Mouse (Mus musculus) gastrocnemius, adult 8-10 months (tissue): ENCODE results near the gene Tssc4. TPM values are rescaled to one million over a fixed set of nuclear protein-coding genes. Genes with fewer than 3 reads are reported as not detected.

Source experiments
- DNase-seq, 2 experiments: peaks; one replicate each; pipeline ENCODE4 v3.0.0; 2022; ENCODE audit warnings: low spot score in 2 of 2
- total RNA-seq, 4 experiments: library from RNA; stranded (reverse); gene quantifications; 2 replicates each; pipeline ENCODE4 v1.2.4; 2022

The Tssc4 gene
- total RNA-seq, 4 experiments from 2014 or later, result 7.1 to 8.3 (median 7.6) TPM

DNA sequence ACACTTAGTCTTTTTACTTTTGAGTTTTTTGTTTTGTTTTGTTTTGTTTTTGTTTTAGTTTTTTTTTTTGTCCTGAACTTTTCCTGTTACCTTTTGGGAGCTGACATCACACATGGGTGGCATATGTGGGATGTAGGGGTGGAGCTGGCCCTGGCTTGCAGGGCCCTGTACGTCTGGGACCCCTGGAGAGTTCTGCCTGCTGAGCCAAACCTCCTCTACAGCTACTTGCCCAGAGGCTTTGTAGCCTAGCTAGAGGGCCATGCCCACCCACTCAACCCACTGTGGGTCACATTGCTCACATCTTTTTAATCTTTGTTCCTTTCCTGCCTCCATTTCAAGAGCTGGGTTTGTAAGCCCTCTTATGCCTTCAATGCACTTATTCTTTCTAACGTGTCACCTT lies 1.6 kb upstream of the Tssc4 start:
- DNase-seq, result no peak

DNA sequence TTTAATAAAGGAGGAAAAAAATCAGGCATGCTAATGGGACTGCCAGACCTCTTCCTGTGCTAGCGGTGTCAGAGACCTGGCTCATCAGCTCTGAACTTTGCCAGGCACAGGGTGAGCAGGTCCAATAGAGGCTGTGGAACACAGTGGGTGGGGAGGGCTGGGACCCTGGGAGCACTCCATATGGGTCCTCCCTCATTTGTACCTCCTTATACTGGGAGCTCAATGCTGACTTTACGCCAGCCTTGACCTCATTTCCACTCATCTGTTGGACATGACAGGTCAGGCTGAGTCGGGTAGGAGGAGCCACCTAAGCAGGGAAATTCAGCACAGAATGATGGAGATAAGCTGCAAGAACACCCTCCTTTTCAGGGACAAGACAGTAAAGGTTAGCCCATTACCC lies 1.2 kb upstream of the Tssc4 start:
- no peak for DNase-seq

DNA sequence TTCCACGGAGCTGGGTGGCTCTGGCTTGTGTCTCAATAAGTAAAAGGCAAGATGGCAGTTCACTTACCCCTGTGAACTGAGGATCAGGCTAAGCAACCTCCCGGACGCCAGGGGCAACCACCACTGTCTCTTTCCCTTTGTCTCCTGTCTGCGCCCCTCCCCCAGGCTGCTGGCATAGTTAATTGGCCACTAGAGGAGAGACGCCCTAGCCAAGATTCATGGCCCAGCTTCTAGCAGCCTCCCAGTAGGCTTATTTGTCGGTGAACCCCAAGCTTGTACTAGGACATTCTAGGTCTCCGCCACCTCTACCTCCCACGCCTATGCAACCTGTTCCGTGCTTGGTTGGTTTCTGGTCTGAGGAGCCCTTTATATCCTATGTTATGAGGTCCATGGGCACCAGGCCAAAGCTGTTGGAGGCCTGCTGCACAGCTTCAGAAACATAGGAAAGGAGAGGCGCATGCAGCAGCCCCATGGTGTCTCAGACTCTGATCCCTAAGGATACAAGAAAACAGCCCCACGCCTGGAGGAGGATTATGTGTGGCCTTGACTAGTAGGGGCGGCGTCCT lies 650 bp upstream of the Tssc4 start:
- peak in 1 of 2 experiments; percentile 37 for DNase-seq

DNA sequence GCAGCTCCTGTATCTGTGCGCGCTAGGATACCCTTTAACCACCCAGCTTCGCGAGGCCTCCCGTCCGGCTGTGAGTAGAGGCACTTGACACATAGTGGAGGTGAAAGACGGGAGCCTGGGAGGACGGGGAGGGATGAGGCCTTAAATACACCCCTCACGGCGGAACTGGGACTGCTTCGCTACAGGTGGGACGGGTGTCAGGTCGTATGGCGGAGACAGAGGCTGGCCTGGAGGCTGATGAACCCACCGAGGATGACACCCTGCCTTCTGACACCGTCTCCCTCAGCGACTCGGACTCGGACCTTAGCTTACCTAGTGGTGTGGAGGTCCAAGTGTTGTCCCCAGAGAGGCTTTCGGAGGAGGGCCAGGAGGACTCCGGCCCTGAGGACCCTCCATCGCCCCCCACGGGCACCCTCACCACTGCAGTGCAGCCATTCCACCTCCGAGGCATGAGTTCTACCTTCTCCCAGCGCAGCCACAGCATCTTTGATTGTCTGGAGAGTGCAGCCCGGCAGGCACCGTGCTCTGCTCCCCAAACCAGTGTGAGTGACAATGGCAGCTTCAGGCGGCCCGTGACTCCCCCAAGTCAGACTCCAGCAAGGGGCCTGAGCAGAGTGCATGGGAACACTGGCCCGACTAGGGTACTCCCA lies 827 bp downstream of the Tssc4 start:
- DNase-seq, result no peak

DNA sequence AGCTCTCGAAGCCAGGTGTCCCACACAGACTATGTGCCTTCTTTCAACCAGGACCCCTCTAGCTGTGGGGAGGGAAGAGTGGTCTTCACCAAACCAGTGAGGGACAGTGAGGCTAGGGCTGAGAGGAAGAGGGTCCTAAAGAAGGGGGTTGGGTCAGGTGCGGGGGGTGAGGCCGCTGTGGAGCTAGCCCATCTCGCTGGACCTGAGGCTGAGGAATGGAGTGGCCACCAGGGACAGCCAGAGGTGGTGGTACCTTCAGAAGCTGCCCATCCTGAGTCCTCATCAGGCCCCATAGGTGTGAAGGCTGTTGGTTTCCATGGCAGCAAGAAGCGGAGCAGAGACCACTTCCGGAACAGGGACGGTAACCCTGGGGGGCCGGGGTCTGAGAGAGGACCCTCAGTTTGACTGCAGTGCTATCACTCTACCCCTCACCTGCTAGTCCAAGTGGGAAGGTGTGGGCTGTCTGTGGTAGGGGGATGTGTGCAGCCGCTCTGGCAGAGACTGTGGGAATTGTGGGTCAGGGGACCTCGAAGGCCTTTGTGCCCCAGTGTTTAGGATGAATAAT lies 1.5 kb downstream of the Tssc4 start:
- no peak for DNase-seq

DNA sequence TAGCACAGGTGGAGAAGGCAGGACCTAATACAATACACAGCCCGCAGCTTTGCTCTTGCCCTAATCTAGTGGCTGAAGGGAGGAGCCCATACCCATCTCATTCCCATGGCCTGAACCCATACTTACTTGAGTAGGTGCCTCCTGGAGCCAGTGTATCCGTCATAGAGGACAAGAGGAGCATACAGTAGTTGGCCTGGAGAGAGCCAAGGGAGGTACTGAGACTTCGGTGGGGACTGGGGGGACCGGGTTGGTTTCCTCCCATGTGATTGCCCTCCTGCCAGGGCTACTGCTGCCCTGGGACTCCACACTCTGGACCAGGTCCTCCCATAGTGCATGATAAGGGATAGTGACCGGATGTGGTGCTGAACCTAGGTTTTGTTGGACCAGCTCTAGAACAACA lies 3.6 kb downstream of the Tssc4 start:
- DNase-seq, result no peak

DNA sequence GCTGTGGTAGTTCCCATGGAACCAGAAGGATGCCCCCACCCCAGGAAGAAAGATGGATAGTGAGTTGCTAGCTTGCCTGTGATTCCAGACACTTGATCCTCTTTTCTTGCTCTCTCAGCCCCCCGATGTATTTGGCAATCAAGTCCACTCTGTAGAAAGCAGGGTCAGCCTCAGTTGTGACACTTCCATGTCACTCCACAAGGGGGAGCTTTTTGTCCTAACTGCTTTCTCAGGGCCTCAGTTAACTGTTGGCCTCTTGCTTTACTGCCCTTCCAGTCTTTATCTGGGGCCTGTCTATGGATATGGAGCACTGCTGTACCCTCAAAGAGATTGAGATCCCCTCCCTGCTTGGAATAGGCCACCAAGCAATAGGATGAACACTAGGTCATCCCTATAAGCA lies 4.0 kb downstream of the Tssc4 start:
- no peak for DNase-seq

DNA sequence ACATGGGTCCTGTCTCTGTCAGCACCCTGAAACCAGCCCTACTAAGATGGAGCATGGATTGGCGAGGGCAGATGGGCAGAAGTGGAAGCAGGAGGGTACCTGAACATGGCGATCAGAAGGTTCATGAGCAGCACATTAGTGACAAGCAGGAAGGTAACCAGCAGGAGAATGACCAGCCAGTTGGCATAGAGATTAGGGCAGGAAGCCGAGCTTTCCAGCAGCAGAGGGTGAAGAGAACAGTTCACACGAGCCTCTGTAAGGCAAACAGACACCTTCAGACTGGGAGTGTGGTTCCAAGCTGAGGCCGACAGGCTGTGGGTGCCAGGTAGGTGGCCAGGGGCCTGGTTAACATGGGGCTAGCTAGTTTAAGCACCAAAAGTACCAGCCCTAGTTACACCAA lies 6.3 kb downstream of the Tssc4 start:
- no peak for DNase-seq

DNA sequence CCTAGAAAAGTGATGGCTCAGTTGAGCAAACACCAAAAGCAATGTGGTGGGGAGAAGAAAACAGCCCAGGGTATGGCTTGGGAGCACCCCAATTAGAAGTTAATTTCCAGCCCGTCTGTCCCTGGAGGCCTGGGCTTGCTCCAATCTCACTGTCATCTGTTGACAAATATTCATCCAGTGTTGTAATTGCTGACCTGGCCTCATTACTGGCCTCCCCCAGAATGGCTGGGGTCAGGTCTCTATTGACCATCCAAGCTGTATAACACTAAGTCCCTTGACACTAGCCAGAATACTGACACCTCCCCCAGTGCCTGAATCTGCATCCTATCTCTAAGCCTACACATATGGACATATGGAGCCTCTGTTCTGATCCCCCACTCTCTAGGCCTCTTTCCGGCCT lies 8.3 kb downstream of the Tssc4 start:
- no peak for DNase-seq

DNA sequence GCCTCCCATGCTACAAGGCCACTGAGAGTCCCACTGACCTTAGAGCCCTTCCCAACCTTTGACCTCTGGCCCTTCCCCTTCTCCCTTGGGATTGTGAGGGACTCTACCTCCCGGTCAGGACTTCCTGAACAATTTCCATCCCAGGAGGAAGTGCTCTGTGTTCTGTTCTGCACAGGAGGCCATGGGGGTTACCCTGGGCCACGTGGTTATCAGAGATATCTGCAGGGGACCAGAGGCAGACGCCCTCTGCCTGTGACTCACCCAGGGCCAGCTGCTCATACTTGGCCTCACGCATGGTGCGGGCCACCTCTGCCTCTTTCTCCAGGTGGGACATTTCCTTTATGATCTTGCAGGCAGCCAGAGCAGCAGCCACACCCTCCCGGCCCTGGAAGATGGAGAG lies 13.0 kb downstream of the Tssc4 start:
- DNase-seq, result no peak

DNA sequence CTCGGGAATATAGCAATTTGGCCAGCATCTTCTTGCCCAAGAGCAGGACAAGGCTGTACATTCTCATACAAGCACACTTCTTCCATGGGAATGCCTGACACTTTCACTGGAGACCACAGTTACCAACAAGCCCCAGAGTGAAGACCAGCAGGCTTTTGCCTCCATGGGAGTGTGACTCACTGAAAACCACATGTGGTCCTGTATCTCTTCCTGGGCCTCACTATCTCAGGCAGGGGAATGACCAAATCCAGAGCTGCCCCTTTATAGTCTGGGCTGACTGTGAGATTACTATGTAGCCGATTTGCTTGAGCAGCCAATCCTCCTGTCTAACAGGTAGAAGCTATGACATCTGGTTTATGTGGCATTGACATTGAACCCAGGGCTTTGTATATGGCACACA lies 14.7 kb downstream of the Tssc4 start:
- no peak for DNase-seq

DNA sequence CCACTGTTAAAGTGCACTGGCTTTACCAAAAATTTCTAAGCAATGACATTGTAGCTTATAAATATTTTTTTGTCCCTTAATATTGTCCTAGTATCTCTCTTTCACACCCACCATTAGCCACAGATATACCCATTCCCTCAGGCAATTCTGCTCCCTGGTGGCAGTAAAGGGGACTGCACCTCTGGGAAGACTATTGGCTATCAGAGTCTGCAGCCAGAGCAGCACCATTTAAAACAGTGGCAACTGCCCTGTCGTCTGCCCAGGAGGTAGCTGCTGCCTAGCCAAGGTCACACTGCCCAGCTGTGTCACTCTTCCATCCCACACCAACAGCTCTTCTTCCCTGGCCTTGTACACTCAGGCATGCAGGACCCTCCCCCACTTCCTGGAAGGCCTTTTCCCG lies 17.3 kb downstream of the Tssc4 start:
- DNase-seq, result peak; percentile 42 to 52

DNA sequence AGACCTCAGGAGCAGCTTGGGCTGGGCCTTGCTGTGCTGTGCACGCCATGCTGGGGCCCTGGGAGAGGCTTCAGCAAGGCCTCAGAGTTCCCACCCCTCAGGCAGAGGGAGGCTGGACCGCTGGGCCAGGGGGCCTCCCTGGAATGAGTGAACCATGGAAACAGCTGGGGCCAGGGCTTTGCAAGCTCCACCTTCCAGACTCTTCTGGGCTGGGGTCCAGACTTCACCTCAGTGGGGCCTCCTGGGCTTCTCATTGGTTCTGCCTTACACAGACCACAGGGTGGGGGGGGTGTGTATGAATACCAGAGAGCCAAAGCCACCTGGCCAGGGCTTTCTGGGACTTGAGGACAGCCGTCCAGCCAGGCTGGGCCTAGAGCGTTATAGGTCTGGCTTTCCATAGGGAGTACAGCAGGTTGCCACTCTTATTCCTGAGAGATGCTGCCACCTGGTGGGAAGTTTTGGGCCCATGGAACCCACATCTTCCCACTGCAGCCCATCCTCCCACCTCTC lies 18.1 kb downstream of the Tssc4 start:
- no peak for DNase-seq

DNA sequence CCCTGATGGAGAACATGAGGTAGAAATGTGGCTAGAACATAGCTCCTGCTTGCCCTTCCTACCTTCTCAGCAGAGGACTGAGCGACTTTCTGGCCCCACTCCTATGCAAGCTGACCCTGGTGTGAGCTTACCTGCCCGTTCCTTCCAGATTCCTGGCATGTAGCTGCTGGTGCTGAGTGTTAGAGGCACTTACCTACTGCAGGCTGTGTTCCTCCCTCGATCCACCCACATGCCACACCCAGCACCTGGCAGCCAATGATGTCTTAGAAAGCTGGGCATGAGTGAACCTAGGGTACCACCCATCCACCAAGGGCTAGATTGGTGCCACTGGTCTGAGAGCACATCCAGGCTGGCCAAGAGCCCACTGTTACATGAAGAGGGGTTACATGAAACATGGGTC lies 24.8 kb downstream of the Tssc4 start:
- no peak for DNase-seq

DNA sequence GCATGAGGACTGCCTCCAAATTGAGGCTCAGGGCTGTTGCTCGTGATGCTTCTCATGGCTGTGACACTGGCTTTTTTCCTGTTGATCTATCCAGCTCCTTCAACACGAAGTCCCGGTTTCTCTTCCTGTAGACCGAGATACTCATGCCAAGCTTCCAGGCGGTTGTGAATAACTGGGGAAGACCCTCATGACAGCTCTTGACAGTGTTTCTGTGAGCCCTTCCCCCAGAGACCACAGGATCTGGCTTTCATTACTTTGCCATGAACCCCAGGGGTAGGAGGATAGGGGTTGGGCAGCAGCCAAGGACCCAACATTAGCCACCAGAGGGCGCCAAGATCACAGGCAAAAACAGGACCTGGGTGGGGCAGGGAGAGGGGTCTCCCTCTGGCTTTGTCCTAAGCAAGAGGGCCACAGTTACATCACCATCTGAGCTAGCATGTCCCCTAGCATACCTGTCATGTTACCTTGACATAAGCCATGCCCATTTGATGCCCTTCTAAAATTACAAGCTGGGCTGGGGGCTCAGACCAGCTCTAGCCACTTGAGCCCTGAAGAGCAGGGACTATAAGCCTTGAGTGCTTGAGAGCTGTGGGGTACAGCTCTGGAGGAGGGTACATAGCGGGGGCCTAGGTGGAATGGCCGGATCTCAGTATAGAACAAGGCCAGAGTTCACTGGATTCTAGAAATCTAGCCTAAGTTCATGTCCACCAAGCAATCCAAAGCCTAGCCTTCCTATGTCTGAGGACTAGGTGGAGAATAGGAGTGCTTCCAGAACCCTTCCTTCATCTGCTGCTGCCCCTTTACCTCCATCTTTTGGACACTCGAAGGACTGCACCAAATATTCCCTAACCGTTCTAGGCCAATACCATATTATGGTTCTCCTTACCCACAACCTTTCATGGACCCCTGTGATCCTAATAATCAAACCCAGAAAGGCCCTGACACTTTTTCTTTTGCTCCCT lies 25.8 kb downstream of the Tssc4 start, which contains the start of gene Trpm5:
Gene Trpm5 (minus strand): TSS at position 51 of the 962 bp plus-strand sequence.
- peak; percentile 48 to 60 for DNase-seq

DNA sequence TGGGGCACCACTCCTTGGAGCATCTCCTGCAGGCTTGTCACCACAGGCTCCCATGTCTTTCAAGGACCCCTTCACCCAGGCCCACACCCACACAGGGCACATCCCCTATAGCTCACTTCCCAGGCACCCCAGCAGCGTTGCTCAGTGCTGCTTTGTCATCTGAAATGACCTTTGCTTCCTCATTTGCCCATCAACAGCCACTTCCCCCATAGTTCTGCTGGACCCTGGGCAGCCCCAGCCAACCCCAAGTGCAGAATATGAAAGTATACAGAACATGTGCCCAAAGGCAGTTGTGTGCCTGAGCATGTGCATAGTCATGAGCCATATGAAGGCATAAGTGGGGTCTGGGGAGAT lies 26.5 kb downstream of the Tssc4 start:
- no peak for DNase-seq

DNA sequence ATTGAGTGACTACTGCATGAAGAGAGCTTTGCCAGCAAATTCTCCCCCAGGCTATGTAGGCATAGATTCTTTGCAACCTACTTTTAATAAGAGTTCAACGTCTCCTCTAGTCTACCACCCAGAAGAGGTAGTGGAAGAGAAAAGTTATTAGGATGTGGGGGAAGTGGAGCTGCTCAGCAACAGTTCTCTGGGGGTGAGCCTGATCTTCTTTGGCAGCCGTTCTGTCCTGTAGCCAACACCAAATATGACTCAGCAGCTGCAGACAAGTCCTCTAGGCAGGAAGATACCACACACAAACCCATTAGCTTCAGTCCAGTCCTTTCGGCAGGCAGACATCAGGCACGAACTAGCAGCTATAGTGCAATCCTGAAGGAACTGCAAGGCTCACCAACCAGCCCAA lies 31.7 kb downstream of the Tssc4 start:
- DNase-seq, result no peak

DNA sequence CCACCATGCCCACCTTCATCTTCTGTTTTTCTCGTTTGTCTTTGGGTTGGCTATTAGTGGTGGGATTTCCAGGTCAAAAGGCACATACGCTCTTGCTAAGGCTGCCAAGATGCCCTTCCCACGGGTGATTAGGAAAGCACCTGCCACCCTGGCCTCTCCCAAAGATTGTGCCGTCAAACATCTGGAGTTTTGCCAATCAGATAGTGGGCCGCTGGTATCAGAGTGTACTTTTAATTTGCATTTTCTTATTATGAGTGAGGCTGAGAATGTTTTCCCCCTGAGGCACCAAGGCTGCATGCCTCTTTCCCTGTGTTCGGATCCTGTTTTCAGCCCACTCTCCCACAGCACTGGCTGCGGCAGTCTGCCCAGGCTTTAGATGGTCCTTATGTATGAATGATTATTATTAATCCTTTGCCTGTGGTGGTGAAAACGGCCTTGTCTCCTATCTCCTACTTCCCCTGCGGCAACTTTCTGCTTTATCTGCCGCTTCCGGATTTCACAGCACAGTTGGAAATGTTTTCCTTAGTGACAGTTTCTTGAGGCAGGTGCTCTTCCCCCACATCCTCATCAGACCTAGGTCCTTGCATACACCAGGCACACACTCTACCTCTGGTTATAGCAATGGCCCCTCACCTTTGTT lies 36.3 kb downstream of the Tssc4 start:
- no peak for DNase-seq

DNA sequence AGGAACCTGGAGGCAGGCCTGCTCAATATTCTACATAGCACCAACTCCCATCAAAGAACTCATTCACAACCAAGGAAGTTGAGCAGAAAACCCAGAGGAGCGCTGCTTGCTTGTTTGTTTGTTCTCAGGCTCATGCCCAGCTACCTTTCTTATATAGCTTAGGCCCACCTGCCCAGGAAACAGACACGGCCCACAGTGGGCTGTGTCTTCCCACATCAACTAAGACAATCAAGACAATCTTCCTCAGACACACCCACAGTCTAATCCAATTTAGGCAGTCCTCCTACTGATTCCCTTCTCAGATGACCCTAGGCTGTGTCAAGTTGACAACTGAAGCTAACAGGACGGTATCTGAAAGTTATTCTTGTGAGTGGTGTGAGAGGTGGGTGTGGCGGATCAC lies 37.0 kb downstream of the Tssc4 start, which contains the start of gene Kcnq1:
Gene Kcnq1 (plus strand): TSS at position 301 of the 400 bp plus-strand sequence.
- DNase-seq, result no peak

DNA sequence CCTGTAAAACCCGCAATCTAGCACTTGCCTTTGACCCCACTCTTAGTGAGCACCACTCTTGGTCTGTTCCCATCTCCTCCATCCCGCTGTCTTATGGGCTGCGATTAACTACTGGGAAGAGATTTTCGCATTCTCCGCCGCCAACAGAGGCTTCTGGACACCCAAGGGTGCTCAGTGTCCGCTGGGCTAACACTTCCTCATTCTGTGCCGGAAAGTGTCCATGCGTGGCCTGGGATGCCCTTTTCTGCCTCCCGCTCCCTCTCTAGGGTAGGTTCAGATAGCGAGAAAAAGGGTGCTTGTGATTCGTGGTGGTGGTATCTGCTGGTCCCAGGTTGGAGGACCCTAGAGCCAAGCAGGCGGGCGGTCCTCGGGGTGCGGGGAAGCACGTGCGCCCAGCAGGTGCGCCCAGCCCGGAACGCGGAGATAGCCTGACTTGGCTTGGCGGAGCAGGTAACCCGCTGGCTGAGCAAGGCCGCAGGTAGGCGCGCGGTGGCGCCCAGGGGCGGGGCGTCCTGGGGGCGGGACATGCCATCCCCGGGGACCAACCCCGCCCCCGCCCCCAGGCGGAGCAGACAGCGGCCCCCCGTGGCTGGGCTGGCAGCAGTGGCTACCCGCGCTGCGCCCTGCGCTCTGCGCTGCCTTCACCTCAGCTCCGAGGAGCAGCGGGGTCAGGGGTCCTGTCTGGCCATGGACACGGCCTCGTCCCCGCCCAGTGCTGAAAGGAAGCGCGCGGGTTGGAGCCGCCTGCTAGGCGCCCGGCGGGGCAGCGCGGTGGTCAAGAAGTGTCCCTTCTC lies 37.8 kb downstream of the Tssc4 start:
- no peak for DNase-seq

DNA sequence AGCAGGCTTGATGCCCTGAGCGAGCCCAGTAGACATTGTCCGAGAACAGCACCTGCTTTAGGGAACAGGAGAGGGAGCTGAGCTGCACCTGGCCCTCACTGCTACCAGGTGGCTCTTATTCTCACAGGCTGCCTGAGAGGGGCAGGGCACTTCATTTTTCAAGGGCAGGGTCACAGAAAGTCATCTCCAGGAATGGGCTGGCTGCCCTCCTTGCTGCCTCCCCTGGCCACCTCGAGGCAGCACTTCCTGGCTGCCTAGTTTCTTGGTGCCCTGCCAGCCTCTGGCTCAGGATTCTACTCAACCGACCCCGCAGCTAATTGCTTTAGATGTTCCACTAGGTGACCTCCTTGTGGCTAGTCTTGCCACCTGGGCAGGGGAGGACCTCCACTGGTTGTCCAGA lies 39.2 kb downstream of the Tssc4 start:
- no peak for DNase-seq
